Mouse (Mus musculus) CD4-positive helper T cell, adult 2 months (primary cell): ENCODE data around the gene Olfr123.

Experiments
- DNase-seq: peaks from one replicate; pipeline ENCODE4 v3.0.0-alpha.2; 2012; ENCODE audit warnings: low read depth, missing footprints, low spot score

Gene Olfr123

GRCm38 (mm10) chr17:37793229-37793628 is at the start of gene Olfr123:
Gene Olfr123, plus strand, starts transcription at chr17:37793529.
- DNase-seq = no peak

GRCm38 (mm10) chr17:37768307-37768706 is 25.0 kb upstream of the Olfr123 start, which contains the start of gene Olfr122:
Gene Olfr122, plus strand, starts transcription at chr17:37768607.
- DNase-seq = no peak

GRCm38 (mm10) chr17:37799588-37799987 is 6.3 kb downstream of the Olfr123 start, which contains the start of gene Olfr124:
Gene Olfr124, plus strand, starts transcription at chr17:37799888.
- DNase-seq = no peak

GRCm38 (mm10) chr17:37832649-37833048 is 39.3 kb downstream of the Olfr123 start, which contains the start of gene Olfr125:
Gene Olfr125, plus strand, starts transcription at chr17:37832949.
- no peak for DNase-seq

GRCm38 (mm10) chr17:37847183-37847582 is 53.9 kb downstream of the Olfr123 start, which contains the start of gene Olfr126:
Gene Olfr126, plus strand, starts transcription at chr17:37847483.
- no peak for DNase-seq
